Mouse (Mus musculus): ENCODE data around the gene Cdca7l.
"Not testable (repeated sequence)": the region's sequence is repeated elsewhere in the genome, so short reads cannot be mapped to it uniquely, and the experiment has no call there.

Gene Cdca7l

GRCm38 (mm10) chr12:117862655-117863054 lies 58.6 kb downstream of the Cdca7l start:
- DNase-seq (ENCODE audit: low spot score), result no peak

DNA sequence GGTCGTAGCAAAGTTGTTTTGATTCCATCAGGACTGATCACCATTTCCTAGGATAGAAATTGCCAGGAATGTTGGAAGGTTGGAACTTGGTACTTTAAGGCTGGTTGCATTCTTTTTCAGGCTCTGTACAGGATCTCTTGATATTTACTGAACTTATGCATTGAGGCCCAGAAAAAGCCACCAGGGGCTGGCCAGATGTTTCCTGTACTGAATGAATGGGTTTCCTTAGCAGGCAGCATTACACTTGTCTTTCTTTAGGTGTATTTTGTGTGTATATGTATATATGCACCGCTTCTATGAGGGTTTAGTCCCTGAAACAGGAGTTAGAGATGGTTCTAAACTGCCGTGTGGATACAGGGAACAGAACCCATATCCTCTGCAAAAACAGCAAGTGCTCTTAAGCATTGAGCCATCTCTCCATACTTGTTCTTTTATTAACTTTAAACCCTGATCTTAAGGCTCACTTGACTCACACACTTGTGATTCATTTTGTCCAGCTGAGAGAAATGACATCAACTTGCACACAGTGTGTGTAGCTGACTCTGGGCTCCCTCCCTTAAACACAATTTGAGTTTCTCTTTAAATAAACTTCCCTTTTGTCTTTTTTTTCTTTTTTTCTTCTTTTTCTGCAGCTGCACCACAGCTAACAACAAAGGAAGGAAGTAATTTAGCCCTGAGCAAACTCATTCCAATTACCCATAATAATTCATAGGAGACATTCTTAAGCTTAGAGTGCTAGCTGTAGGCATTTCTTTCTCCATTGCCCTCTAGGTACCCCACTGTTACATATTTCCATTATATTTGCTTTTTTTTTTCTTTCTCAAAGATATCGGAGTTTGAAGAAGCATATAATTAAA lies 63.8 kb downstream of the Cdca7l start:
- DNase-seq (ENCODE audit: low spot score), result no peak

GRCm38 (mm10) chr12:117872265-117872664 lies 68.2 kb downstream of the Cdca7l start:
- DNase-seq (ENCODE audit: low spot score), result no peak

GRCm38 (mm10) chr12:117878341-117878740 lies 74.3 kb downstream of the Cdca7l start:
- DNase-seq (ENCODE audit: low spot score), result no peak

DNA sequence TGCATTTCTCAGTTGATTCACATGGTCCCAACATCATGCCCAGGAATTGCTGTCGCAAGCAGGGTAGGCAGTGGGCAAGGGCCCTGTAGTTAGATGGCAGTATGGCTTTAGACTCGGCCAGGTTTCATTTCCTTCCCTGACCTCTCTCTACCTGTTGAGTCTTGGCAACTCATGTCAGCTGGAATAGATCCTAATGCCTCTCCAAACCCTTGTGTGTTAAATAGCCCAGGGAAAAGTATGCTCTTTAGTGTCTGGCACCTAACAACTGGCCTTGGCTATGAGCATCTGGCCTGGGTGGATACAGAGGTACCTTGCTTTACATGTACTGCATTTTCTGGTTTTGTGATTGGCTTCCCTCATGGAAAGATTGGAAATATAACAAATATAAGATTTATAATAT lies 80.5 kb downstream of the Cdca7l start:
- DNase-seq (ENCODE audit: low spot score), result no peak

DNA sequence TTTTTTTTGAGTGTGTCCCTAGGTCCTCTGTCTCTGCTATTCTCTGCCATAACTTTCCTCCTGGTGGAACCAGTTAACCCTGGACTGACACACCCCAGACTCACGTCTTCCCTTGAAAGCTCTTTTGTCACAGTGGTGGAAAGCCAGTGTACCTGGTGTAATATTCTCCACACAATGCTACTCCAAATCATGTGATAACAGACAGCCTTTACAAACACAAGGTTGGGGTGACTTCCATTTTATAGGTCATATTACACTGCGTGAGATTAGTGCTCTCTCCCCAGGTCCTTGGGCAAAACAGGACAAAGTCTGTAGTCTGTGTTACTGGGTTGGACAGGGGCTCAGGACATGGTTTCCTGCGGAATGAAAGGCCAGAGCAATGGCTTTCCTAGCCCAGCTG lies 83.3 kb downstream of the Cdca7l start:
- no peak for DNase-seq (ENCODE audit: low spot score)

GRCm38 (mm10) chr12:117900798-117901197 lies 96.7 kb downstream of the Cdca7l start:
- DNase-seq (ENCODE audit: low spot score), result not testable (repeated sequence)

- DNase-seq (ENCODE audit: low spot score), result not testable (repeated sequence)
Observed at GRCm38 (mm10) chr12:117901352-117901751, 97.3 kb downstream of the Cdca7l start.

- DNase-seq (ENCODE audit: low spot score), result peak; percentile 21
Observed at GRCm38 (mm10) chr12:117903671-117904070, 99.6 kb downstream of the Cdca7l start.

DNA sequence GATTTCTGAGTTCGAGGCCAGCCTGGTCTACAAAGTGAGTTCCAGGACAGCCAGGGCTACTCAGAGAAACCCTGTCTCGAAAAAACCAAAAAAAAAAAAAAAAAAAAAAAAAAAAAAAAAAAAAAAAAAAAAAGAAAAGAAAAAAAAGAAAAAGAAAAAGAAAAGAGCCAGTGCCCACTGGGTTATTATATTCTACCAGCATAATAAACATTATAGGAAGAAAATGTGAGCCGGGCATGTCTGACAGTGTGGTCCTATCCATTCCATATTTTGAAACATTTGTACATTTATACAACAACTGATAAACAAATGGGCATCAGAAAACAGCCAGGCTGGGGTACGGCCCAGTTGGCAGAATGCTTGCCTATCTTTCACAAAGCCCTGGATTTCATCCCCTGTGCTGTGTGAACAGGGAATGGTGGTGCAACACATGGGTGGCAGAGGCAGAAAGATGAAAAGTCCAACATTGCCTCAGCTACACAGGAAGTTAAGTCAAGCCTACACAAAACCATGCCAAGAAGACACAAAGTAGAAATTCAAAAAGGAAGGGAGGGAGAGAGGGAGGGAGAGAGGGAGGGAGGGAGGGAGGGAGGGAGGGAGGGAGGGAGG lies 101.2 kb downstream of the Cdca7l start:
- not testable (repeated sequence) for DNase-seq (ENCODE audit: low spot score)

- no peak for DNase-seq (ENCODE audit: low spot score)
Observed at GRCm38 (mm10) chr12:117911396-117911795, 107.3 kb downstream of the Cdca7l start.

GRCm38 (mm10) chr12:117914613-117915245 lies 110.6 kb downstream of the Cdca7l start:
- DNase-seq (ENCODE audit: low spot score), result no peak

DNA sequence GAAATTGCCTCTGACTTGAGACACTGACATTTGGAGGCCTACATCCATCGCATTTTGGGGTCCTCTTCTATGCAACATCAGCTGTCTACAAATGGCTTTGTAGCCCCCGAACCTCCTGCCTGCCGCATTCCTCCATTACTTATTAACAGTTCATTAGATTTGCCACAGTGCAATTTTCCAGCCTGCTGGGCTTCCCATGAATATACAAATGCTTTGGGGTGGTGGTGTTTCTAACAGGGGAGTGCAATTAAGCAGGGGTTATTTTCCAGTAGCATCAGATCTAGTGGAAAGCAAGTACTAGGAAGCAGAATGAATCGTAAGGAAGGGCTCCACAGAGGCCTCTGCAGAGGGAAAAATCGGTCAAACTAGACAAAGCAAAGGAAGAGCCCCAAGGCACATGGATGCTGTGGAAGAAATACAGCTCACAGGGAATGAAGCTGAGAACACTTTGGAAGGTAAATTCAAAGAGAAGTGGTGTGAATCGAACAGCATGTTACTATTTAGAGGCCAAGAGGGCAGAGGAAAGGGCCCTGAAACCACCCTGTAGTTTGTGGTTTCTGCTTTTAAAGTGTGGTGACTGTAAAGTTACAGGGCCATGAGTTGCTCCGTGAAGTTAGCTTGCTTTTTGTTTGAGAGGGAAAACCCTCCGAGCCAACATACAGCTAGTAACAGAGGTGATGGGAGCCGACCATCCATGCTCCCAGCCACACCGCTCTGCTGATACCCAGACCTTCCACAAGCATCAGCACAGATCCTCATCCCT lies 111.9 kb downstream of the Cdca7l start:
- DNase-seq (ENCODE audit: low spot score), result no peak

All from layer of hippocampus, adult 11-12 months (tissue).